Mouse (Mus musculus): ENCODE results near the gene Cadm4.

Cadm4 gene

GRCm38 (mm10) chr7:24529580-24529979, 47.8 kb downstream of the Cadm4 start:
- DNase-seq (ENCODE audit: inconsistent age in 2 of 2, low spot score in 1 of 2): no peak

- peak; percentile 99 for DNase-seq (ENCODE audit: inconsistent age in 2 of 2, low spot score in 1 of 2)
Observed at GRCm38 (mm10) chr7:24530062-24530931, 48.5 kb downstream of the Cadm4 start, which contains the start of gene Irgq. Irgq (plus strand) TSS chr7:24530689.

- DNase-seq (ENCODE audit: inconsistent age in 2 of 2, low spot score in 1 of 2): peak; percentile 81 to 92
Observed at GRCm38 (mm10) chr7:24531211-24531971, 49.6 kb downstream of the Cadm4 start.

GRCm38 (mm10) chr7:24533031-24533571, 51.3 kb downstream of the Cadm4 start:
- no peak for DNase-seq (ENCODE audit: inconsistent age in 2 of 2, low spot score in 1 of 2)

- DNase-seq (ENCODE audit: inconsistent age in 2 of 2, low spot score in 1 of 2): no peak
Observed at GRCm38 (mm10) chr7:24533806-24534205, 52.0 kb downstream of the Cadm4 start.

- no peak for DNase-seq (ENCODE audit: inconsistent age in 2 of 2, low spot score in 1 of 2)
Observed at GRCm38 (mm10) chr7:24534301-24534700, 52.5 kb downstream of the Cadm4 start.

- DNase-seq (ENCODE audit: inconsistent age in 2 of 2, low spot score in 1 of 2): no peak
Observed at GRCm38 (mm10) chr7:24537081-24537480, 55.3 kb downstream of the Cadm4 start.

GRCm38 (mm10) chr7:24537591-24537990, 55.8 kb downstream of the Cadm4 start:
- DNase-seq (ENCODE audit: inconsistent age in 2 of 2, low spot score in 1 of 2): no peak

- peak in 1 of 2 experiments; percentile 63 for DNase-seq (ENCODE audit: inconsistent age in 2 of 2, low spot score in 1 of 2)
Observed at GRCm38 (mm10) chr7:24538154-24538553, 56.3 kb downstream of the Cadm4 start.

GRCm38 (mm10) chr7:24538701-24539100, 56.9 kb downstream of the Cadm4 start:
- DNase-seq (ENCODE audit: inconsistent age in 2 of 2, low spot score in 1 of 2): no peak

GRCm38 (mm10) chr7:24539686-24540085, 57.9 kb downstream of the Cadm4 start:
- no peak for DNase-seq (ENCODE audit: inconsistent age in 2 of 2, low spot score in 1 of 2)

- no peak for DNase-seq (ENCODE audit: inconsistent age in 2 of 2, low spot score in 1 of 2)
Observed at GRCm38 (mm10) chr7:24544506-24544905, 62.7 kb downstream of the Cadm4 start.

- DNase-seq (ENCODE audit: inconsistent age in 2 of 2, low spot score in 1 of 2): peak in 1 of 2 experiments; percentile 39
Observed at GRCm38 (mm10) chr7:24546068-24546614, 64.3 kb downstream of the Cadm4 start, which contains the start of the genes Pinlyp and Xrcc1. Pinlyp (minus strand) TSS chr7:24546118. Xrcc1 (plus strand) TSS chr7:24546289.

- DNase-seq (ENCODE audit: inconsistent age in 2 of 2, low spot score in 1 of 2): peak; percentile 99 to 100
Observed at GRCm38 (mm10) chr7:24546634-24547389, 65.0 kb downstream of the Cadm4 start.

- no peak for DNase-seq (ENCODE audit: inconsistent age in 2 of 2, low spot score in 1 of 2)
Observed at GRCm38 (mm10) chr7:24547534-24548036, 65.8 kb downstream of the Cadm4 start.

- DNase-seq (ENCODE audit: inconsistent age in 2 of 2, low spot score in 1 of 2): no peak
Observed at GRCm38 (mm10) chr7:24551985-24552759, 70.3 kb downstream of the Cadm4 start.
